Mouse (Mus musculus): ENCODE measurements around the gene Ttc1.

Ttc1 gene

DNA sequence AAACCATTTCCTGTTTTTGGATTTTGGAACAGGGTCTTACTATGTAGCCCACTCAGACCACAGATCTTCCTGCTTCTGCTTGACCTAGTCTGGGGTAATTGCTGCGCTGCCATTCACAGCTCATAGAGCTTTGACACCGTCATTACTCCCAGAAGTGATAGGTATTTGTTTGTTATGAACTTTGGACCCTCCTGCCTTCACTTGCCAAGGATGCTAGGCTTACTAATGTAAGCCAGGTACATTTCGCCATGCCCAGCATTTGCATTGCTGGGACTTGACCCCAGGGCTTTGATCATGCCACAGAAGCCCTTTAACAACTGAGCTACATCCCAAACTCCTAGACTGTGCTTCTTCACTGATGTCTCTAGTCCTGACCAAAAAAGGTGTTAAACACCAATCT lies 47.5 kb downstream of the Ttc1 start:
- DNase-seq = no peak

DNA sequence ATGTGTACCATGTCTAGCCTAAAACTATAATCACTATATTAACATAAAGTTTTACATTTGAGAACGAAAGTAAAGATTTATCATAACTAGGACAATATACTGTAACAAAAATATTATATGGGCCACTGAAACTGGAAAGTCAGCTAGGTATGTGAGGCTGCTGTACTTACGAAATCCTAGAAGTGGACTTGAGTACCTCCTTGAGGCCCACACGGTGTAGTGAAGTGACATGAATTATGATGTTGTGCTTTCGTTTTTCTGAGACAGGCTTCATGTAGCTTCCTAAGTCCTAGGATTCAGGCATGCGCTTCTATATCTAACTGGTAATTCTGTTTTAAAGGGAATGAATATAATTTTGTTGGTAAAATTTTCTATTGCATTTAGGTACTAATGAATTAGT lies 49.2 kb downstream of the Ttc1 start:
- DNase-seq = no peak

DNA sequence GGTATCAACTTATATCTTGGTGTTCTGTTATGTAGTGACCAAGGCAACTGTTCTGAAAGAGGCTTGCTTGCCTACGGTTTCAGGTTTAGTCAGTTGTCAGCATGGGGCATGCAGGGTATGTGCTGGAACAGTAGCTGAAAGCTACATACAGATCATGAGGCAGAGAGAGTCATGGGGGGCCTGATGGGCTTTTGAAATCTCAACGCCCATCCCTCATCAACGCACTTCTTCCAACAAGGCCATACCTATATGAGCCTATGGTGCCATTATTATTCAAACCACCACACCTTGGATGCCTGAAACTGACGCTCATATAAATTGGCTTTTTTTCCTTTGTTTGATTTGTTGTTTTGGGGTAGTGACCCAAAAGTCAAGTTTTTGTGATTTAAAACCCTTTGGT lies 51.2 kb downstream of the Ttc1 start:
- DNase-seq = no peak

DNA sequence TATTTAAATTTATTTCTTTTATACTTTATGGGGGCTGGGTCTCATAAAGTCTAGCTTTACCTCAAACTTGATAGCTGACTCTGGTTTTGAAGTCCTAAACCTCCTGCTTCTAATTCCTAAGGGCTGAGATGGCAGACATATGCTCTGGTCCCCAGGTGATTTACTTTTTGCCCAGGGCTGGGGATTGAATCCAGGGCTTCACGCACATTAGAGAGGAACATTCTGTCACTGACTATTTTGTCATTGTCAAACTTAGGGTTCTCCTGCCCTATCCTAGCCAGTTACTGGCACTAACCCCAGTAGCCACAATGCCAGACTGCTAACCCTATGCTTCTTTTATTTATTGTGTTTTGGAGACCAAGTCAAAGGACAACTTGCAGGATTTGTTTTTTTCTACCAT lies 59.0 kb downstream of the Ttc1 start:
- DNase-seq = no peak

DNA sequence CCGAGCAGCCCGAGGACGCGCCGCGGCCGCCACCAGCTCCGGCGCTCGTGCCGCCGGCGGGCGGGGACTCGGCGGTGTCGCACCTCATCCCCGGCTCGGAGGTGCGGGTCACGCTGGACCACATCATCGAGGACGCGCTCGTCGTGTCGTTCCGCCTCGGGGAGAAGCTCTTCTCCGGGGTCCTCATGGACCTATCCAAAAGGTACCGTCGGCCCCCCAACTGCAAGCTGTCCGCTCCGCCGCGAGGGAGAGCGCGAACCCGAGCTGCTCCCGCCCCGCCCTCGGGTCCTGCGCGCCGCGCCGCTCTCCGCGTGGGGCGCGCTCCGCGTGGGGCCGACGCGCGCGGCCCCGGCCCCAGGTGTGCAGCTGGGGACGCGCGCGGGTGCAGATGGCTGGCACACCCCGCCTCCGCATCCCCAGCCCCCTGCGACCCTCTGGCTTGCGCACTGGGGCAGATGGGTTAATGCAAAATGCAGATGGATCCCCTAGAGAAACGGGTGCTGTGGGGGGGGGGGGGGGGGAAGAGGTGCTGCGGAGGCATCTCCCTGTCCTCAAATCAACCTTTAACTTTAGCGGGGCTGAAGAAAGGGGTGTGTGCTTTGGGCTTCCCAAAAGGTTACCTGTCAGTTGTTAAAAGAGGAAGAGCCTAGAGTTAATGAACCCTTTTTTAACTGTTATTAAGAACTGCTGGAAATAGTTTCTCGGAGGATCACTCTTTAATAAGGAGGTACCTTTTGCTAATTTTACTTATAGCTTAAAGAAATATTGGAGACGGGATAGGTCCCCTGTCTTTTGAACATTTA lies 65.2 kb downstream of the Ttc1 start:
- peak; percentile 72 for DNase-seq

DNA sequence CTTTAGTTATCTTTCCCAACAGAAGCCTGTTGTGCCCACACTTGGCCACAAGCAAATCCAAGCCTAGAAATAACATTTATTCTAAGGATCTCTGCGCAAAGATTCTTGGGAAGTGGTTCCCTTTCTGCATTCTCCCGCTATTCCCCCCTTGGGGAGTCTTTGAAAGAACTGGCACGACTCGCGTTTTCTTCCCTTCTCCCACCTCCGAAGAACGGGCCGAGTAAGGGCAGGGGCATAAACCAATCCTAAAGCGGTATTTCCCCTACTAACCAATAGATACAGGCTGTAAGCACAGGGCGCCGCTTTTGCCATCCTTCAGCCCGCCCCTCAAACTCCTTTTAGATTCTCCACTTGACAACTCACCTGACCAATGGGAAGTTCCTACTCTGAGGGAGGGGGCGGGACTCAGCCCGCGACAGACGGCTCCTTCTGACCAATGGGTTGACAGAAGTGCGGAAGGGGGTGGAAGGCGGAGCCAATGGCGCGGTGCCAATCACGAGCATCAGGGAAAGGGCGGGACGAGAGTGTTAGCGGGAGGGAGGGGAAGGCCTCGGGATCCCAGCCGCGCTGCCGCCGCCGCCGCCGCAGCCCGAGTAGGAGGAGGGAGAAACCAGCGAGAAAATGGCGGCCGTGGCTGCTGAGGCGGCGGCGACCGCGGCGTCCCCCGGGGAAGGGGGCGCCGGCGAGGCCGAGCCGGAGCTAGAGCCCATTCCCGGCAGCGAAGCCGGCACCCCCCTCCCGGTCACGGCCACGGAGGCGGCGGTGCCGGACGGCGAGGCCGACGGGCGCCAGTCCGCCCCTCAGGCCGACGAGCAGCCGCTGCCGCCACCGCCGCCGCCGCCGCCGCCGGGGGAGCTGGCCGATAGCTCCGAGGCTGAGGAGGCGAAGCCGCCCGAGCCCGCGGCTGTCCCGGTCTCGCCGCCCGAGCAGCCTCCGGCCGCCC lies 66.1 kb downstream of the Ttc1 start, which contains the start of gene Pwwp2a:
TSS of gene Pwwp2a (plus strand) at position 527 of the 943 bp plus-strand sequence.
- DNase-seq = peak; percentile 99

Data from liver (tissue).